Mouse (Mus musculus) heart, adult 2 months (tissue): ENCODE measurements around the gene Mypop. TPM values are rescaled to one million over a fixed set of nuclear protein-coding genes. Genes with fewer than 3 reads are reported as not detected.

ENCODE experiments used
- DNase-seq, 2 experiments: peaks; one replicate each; pipeline ENCODE4 v3.0.0; 2021
- H3K27ac ChIP-seq: fragments of 200-600 bp; 2 replicates; pipeline ENCODE4 v1.8.1; 2022
- H3K27me3 ChIP-seq: fragments of 200-500 bp; 2 replicates; pipeline ENCODE4 v1.6.1; 2012; ENCODE audit warnings: mild to moderate bottlenecking, low read length, inconsistent platforms, mixed read lengths; ENCODE audit not compliant: control insufficient read depth, insufficient read depth
- H3K36me3 ChIP-seq: fragments of 200-500 bp; 2 replicates; pipeline ENCODE4 v1.6.1; 2012; ENCODE audit warnings: low read length, inconsistent platforms; ENCODE audit not compliant: control insufficient read depth, insufficient read depth
- H3K4me1 ChIP-seq: fragments of 200-500 bp; 2 replicates; pipeline ENCODE4 v1.6.1; 2011; ENCODE audit warnings: low read length; ENCODE audit not compliant: control insufficient read depth, insufficient read depth
- H3K4me3 ChIP-seq: fragments of 200-600 bp; 2 replicates; pipeline ENCODE4 v1.8.1; 2022
- H3K79me2 ChIP-seq: fragments of 200-500 bp; replicated peaks from 2 replicates; pipeline ENCODE4 v1.6.1; 2012; ENCODE audit warnings: mild to moderate bottlenecking, inconsistent platforms, low read length, moderate library complexity, mixed read lengths; ENCODE audit not compliant: control insufficient read depth, insufficient read depth
- H3K9ac ChIP-seq: fragments of 200-500 bp; 2 replicates; pipeline ENCODE4 v1.6.1; 2012; ENCODE audit warnings: low read depth, mild to moderate bottlenecking, control low read depth, inconsistent platforms, low read length, mixed read lengths
- CTCF ChIP-seq: fragments of 200-600 bp; IDR thresholded peaks from 2 replicates; pipeline ENCODE4 v1.8.1; 2022; ENCODE audit warnings: antibody characterized with exemption, mild to moderate bottlenecking, moderate library complexity
- EP300 ChIP-seq: fragments of 200-500 bp; IDR thresholded peaks from 2 replicates; pipeline ENCODE4 v1.6.1; 2011; ENCODE audit warnings: low read depth, low read length, control low read depth; ENCODE audit not compliant: insufficient read depth
- POLR2A ChIP-seq: fragments of 200-500 bp; IDR thresholded peaks from 2 replicates; pipeline ENCODE4 v1.6.1; 2011; ENCODE audit warnings: mild to moderate bottlenecking, low read depth, low read length, control low read depth; ENCODE audit not compliant: insufficient read depth
- WGBS: fragments of 180-500 bp; shearing (Covaris S2); methylation state at CpG from one replicate; pipeline ENCODE4 v1.1.7; 2018; 5-methylcytosine and 5-hydroxymethylcytosine counted together
- intact Hi-C: fragments of 180-260 bp; cut with DNase I; formaldehyde crosslinking; loops from one replicate; pipeline ENCODE4 v1.15.1; 2025
- polyA plus RNA-seq: library from polyadenylated mRNA; depleted of rRNA; stranded (reverse); fragments of >200 nt; gene quantifications from 2 replicates; pipeline ENCODE4 v1.2.3, GENCODE M21; 2012; rRNA removed
- total RNA-seq, 2 experiments: library from RNA; stranded (reverse); gene quantifications; 2 replicates each; pipeline ENCODE4 v1.2.3; 2021

The Mypop gene
- total and polyA plus RNA-seq, 3 experiments, result 3.5 to 4.0 (median 3.9) TPM

GRCm38 (mm10) chr7:19044616-19045015 lies 53.6 kb downstream of the Mypop start:
- no peak for DNase-seq
- H3K36me3 ChIP-seq, result no peaks in the 10 kb centered on the region
- H3K4me3 ChIP-seq, result no peak overlapping the region
- intact Hi-C loops, result no loop called here
- H3K4me1 ChIP-seq, result no peaks in the 10 kb centered on the region
- H3K79me2 ChIP-seq, result no peaks in the 10 kb centered on the region
- no peak overlapping the region for H3K27ac ChIP-seq
- TF ChIP-seq EP300, result no peak
- no peak for TF ChIP-seq POLR2A
- no peak for TF ChIP-seq CTCF
- 98% methylated on average over 6 of the region's 6 CpGs for WGBS
- no peaks in the 10 kb centered on the region for H3K27me3 ChIP-seq
- no peak overlapping the region for H3K9ac ChIP-seq

- Histone ChIP-seq H3K4me1 (no peaks in the 10 kb centered on the region), H3K36me3 (no peaks in the 10 kb centered on the region), H3K27ac (no peak overlapping the region), H3K79me2 (no peaks in the 10 kb centered on the region), H3K9ac (no peak overlapping the region), H3K27me3 (no peaks in the 10 kb centered on the region), H3K4me3 (no peak overlapping the region)
- intact Hi-C loops, result no loop called here
- WGBS, result 85% methylated on average over 11 of the region's 11 CpGs
- peak in 1 of 2 experiments; percentile 34 for DNase-seq
- TF ChIP-seq CTCF, result no peak
- TF ChIP-seq EP300, result no peak
- TF ChIP-seq POLR2A, result no peak
Observed at GRCm38 (mm10) chr7:19046286-19047069, 55.4 kb downstream of the Mypop start.

- H3K4me1 ChIP-seq, result no peaks in the 10 kb centered on the region
- H3K9ac ChIP-seq, result no peak overlapping the region
- no peaks in the 10 kb centered on the region for H3K79me2 ChIP-seq
- no peak overlapping the region for H3K4me3 ChIP-seq
- no peaks in the 10 kb centered on the region for H3K27me3 ChIP-seq
- intact Hi-C loops, result no loop called here
- 84% methylated on average over 14 of the region's 14 CpGs for WGBS
- H3K36me3 ChIP-seq, result no peaks in the 10 kb centered on the region
- TF ChIP-seq CTCF (no peak), EP300 (no peak), POLR2A (no peak)
- no peak overlapping the region for H3K27ac ChIP-seq
- no peak for DNase-seq
Observed at GRCm38 (mm10) chr7:19048006-19048527, 57.0 kb downstream of the Mypop start.

GRCm38 (mm10) chr7:19049252-19049651 lies 58.2 kb downstream of the Mypop start:
- Histone ChIP-seq H3K79me2 (no peaks in the 10 kb centered on the region), H3K27me3 (no peaks in the 10 kb centered on the region), H3K4me3 (no peak overlapping the region), H3K9ac (no peak overlapping the region), H3K27ac (no peak overlapping the region), H3K4me1 (no peaks in the 10 kb centered on the region), H3K36me3 (no peaks in the 10 kb centered on the region)
- 89% methylated on average over 5 of the region's 5 CpGs for WGBS
- TF ChIP-seq POLR2A (no peak), EP300 (no peak), CTCF (no peak)
- intact Hi-C loops, result no loop called here
- no peak for DNase-seq

GRCm38 (mm10) chr7:19050172-19050571 lies 59.1 kb downstream of the Mypop start:
- H3K36me3 ChIP-seq, result no peaks in the 10 kb centered on the region

GRCm38 (mm10) chr7:19051161-19051560 lies 60.1 kb downstream of the Mypop start:
- intact Hi-C loops, result no loop called here
- Histone ChIP-seq H3K27ac (no peak overlapping the region), H3K36me3 (no peaks in the 10 kb centered on the region), H3K9ac (no peak overlapping the region), H3K27me3 (no peaks in the 10 kb centered on the region), H3K4me1 (no peaks in the 10 kb centered on the region), H3K79me2 (no peaks in the 10 kb centered on the region), H3K4me3 (no peak overlapping the region)
- DNase-seq, result no peak
- TF ChIP-seq POLR2A, result no peak
- TF ChIP-seq CTCF, result no peak
- TF ChIP-seq EP300, result no peak
- WGBS, result 35% methylated on average over 4 of the region's 4 CpGs

More at GRCm38 (mm10) chr7:19050172-19050571, 59.1 kb downstream of the Mypop start:
- no peak overlapping the region for H3K27ac ChIP-seq
- TF ChIP-seq POLR2A, result no peak
- no peak for TF ChIP-seq CTCF
- no peak for TF ChIP-seq EP300
- WGBS, result 52% methylated on average over 8 of the region's 8 CpGs
- H3K4me3 ChIP-seq, result no peak overlapping the region
- DNase-seq, result no peak
- intact Hi-C loops, result no loop called here
- H3K9ac ChIP-seq, result no peak overlapping the region
- no peaks in the 10 kb centered on the region for H3K79me2 ChIP-seq
- H3K4me1 ChIP-seq, result no peaks in the 10 kb centered on the region
- no peaks in the 10 kb centered on the region for H3K27me3 ChIP-seq

Other genes with a start within 250 kb of the Mypop start
- not detected for gene Psg19, start 192.7 kb upstream of the Mypop start, total RNA-seq
- gene Psg19, start 192.7 kb upstream of the Mypop start, polyA plus RNA-seq, result not detected in 2 replicates
- not detected for gene Psg17, start 169.6 kb upstream of the Mypop start, total RNA-seq
- gene Psg17, start 169.6 kb upstream of the Mypop start, polyA plus RNA-seq, result 0.04 and 0.06 TPM in 2 replicates
- gene Mill2, start 151.3 kb upstream of the Mypop start, total RNA-seq, result 1 to 10 TPM; 7.2 to 8.0 TPM
- gene Mill2, start 151.3 kb upstream of the Mypop start, polyA plus RNA-seq, result 5.2 and 9.1 TPM in 2 replicates
- gene Pglyrp1, start 119.9 kb upstream of the Mypop start, total RNA-seq, result 1 to 10 TPM; 1.3 to 2.2 TPM
- gene Pglyrp1, start 119.9 kb upstream of the Mypop start, polyA plus RNA-seq, result 2.3 and 12.7 TPM in 2 replicates
- 1 to 10 TPM; 6.6 to 9.6 TPM for gene Ccdc61, start 80.8 kb upstream of the Mypop start, total RNA-seq
- gene Ccdc61, start 80.8 kb upstream of the Mypop start, polyA plus RNA-seq, result 11.3 and 12.5 TPM in 2 replicates
- gene Nova2, start 65.4 kb upstream of the Mypop start, total RNA-seq, result 1 to 10 TPM; 4.3 to 5.1 TPM
- gene Nova2, start 65.4 kb upstream of the Mypop start, polyA plus RNA-seq, result 1.5 and 1.7 TPM in 2 replicates
- not detected for gene Nanos2, start 3.8 kb upstream of the Mypop start, total RNA-seq
- 0.08 TPM in 1 of 2 replicates, not detected in the other for gene Nanos2, start 3.8 kb upstream of the Mypop start, polyA plus RNA-seq
- 10 to 100 TPM; 22.5 to 24.5 TPM for gene Irf2bp1, start 12.8 kb downstream of the Mypop start, total RNA-seq
- gene Irf2bp1, start 12.8 kb downstream of the Mypop start, polyA plus RNA-seq, result 12.7 and 15.1 TPM in 2 replicates
- gene Foxa3, start 32.3 kb downstream of the Mypop start, total RNA-seq, result not detected
- 0.06 TPM in 1 of 2 replicates, not detected in the other for gene Foxa3, start 32.3 kb downstream of the Mypop start, polyA plus RNA-seq
- 10 to 100 TPM; 93.2 to 99.4 TPM for gene Sympk, start 33.1 kb downstream of the Mypop start, total RNA-seq
- 54.9 and 61.3 TPM in 2 replicates for gene Sympk, start 33.1 kb downstream of the Mypop start, polyA plus RNA-seq
- not detected for gene Rsph6a, start 63.4 kb downstream of the Mypop start, total RNA-seq
- 0.06 TPM in 1 of 2 replicates, not detected in the other for gene Rsph6a, start 63.4 kb downstream of the Mypop start, polyA plus RNA-seq
- 10 to 100 TPM; 47.8 to 54.9 TPM for gene Dmwd, start 85.0 kb downstream of the Mypop start, total RNA-seq
- 70.9 and 79.4 TPM in 2 replicates for gene Dmwd, start 85.0 kb downstream of the Mypop start, polyA plus RNA-seq
- gene Dmpk, start 92.6 kb downstream of the Mypop start, total RNA-seq, result 100 to 1,000 TPM; 482 to 516 TPM
- gene Dmpk, start 92.6 kb downstream of the Mypop start, polyA plus RNA-seq, result 1,225 and 1,460 TPM in 2 replicates
- 1 to 10 TPM; 7.1 to 8.2 TPM for gene Six5, start 103.3 kb downstream of the Mypop start, total RNA-seq
- 26.0 and 29.8 TPM in 2 replicates for gene Six5, start 103.3 kb downstream of the Mypop start, polyA plus RNA-seq
- not detected for gene Gm4969, start 127.1 kb downstream of the Mypop start, total RNA-seq
- 0.09 TPM in 1 of 2 replicates, not detected in the other for gene Gm4969, start 127.1 kb downstream of the Mypop start, polyA plus RNA-seq
- gene Fbxo46, start 128.6 kb downstream of the Mypop start, total RNA-seq, result 1 to 10 TPM; 4.5 to 5.2 TPM
- 3.3 and 5.4 TPM in 2 replicates for gene Fbxo46, start 128.6 kb downstream of the Mypop start, polyA plus RNA-seq
- gene Qpctl, start 158.0 kb downstream of the Mypop start, total RNA-seq, result 1 to 10 TPM; 3.8 to 4.6 TPM
- 5.3 and 6.3 TPM in 2 replicates for gene Qpctl, start 158.0 kb downstream of the Mypop start, polyA plus RNA-seq
- gene Snrpd2, start 158.5 kb downstream of the Mypop start, total RNA-seq, result 10 to 100 TPM; 58.7 to 68.7 TPM
- 28.6 and 34.7 TPM in 2 replicates for gene Snrpd2, start 158.5 kb downstream of the Mypop start, polyA plus RNA-seq
- under 1 TPM in 1 of 2 experiments, not detected in 1; 0.16 TPM for gene Gipr, start 174.9 kb downstream of the Mypop start, total RNA-seq
- gene Gipr, start 174.9 kb downstream of the Mypop start, polyA plus RNA-seq, result 2.5 and 3.0 TPM in 2 replicates
- 10 to 100 TPM; 35.6 to 38.7 TPM for gene Eml2, start 185.2 kb downstream of the Mypop start, total RNA-seq
- gene Eml2, start 185.2 kb downstream of the Mypop start, polyA plus RNA-seq, result 37.3 and 38.8 TPM in 2 replicates
- 1 to 10 TPM; 6.8 to 7.2 TPM for gene Gpr4, start 221.3 kb downstream of the Mypop start, total RNA-seq
- gene Gpr4, start 221.3 kb downstream of the Mypop start, polyA plus RNA-seq, result 17.1 and 22.0 TPM in 2 replicates
- 10 to 100 TPM; 59.9 to 66.0 TPM for gene Opa3, start 237.1 kb downstream of the Mypop start, total RNA-seq
- 64.6 and 91.3 TPM in 2 replicates for gene Opa3, start 237.1 kb downstream of the Mypop start, polyA plus RNA-seq